In genomic region chr7:143756125-143757026, GRCm38 (mm10) we compare ENCODE assay signal across 8 mouse cellular contexts. TPM values are rescaled to one million over a fixed set of nuclear protein-coding genes. Genes with fewer than 3 reads are reported as not detected.
DNase-seq lines count a peak whose midpoint lies in the region; ATAC-seq and TF ChIP-seq lines count a peak whose summit lies in the region.

Gene Osbpl5 (minus strand): TSS chr7:143756985.

- peak within 1 kb of the TSS; percentile 71 for H3K4me3 ChIP-seq in spleen, adult 2 months (ENCODE audit: extremely low read depth, insufficient read depth, insufficient read length)
- peak within 1 kb of the TSS; percentile 55 for H3K4me3 ChIP-seq in embryonic facial prominence, embryonic 10.5 days
- peak within 1 kb of the TSS; percentile 28 to 37 for H3K4me3 ChIP-seq in heart, embryonic 14.5 days (ENCODE audit: control insufficient read depth in 1 of 2, insufficient read depth in 1 of 2, low read depth in 1 of 2, low read length in 2 of 2)
- peak within 1 kb of the TSS; percentile 35 for H3K4me3 ChIP-seq in neural tube, embryonic 13.5 days

- H3K27ac ChIP-seq in spleen, adult 2 months (ENCODE audit: insufficient read depth, low read length), result peak within 1 kb of the TSS; percentile 49
- peak within 1 kb of the TSS; percentile 66 for H3K27ac ChIP-seq in embryonic facial prominence, embryonic 10.5 days (replicated peaks)
- H3K27ac ChIP-seq in heart, embryonic 14.5 days (replicated peaks in 1 of 2; ENCODE audit: control insufficient read depth in 1 of 2, insufficient read depth in 1 of 2, low read depth in 2 of 2, low read length in 2 of 2), result no peak within 1 kb of the TSS
- no peak within 1 kb of the TSS for H3K27ac ChIP-seq in neural tube, embryonic 13.5 days (replicated peaks)

- no peak for TF ChIP-seq CTCF in spleen, adult 2 months (IDR thresholded peaks at IDR 0.05; ENCODE audit: extremely low read depth, insufficient read depth, insufficient read length, insufficient replicate concordance)

- no peak for DNase-seq in spleen, adult 2 months (ENCODE audit: low read depth in 1 of 2, low spot score in 2 of 2)
- DNase-seq in spleen, adult 12 weeks (ENCODE audit: low spot score), result no peak
- no peak for DNase-seq in embryonic facial prominence, embryonic 10.5 days (ENCODE audit: low spot score)
- peak; percentile 25 to 61 for DNase-seq in left cerebral cortex, adult 8-10 months (ENCODE audit: low spot score in 2 of 2)
- no peak for DNase-seq in embryo, embryonic 10 days (ENCODE audit: low spot score)
- DNase-seq in ovary, postnatal 14 days (ENCODE audit: low spot score), result no peak

- peak within 1 kb of the TSS; percentile 48 for H3K9ac ChIP-seq in heart, embryonic 14.5 days (ENCODE audit: low read length)
- H3K9ac ChIP-seq in neural tube, embryonic 13.5 days, result 0 out of 2 replicates have a peak within 1 kb of the TSS, but pooled peaks have one; percentile 31

- peak; percentile 23; the same call in 1 of the 2 replicates for ATAC-seq in heart, embryonic 14.5 days (ENCODE audit: insufficient number of reproducible peaks, insufficient read depth, low FRiP score, low read depth)
- ATAC-seq in neural tube, embryonic 13.5 days (ENCODE audit: low read depth), result peak; percentile 29; the same call in 1 of the 2 replicates

- no peaks in the 10 kb centered on the region for H3K36me3 ChIP-seq in spleen, adult 2 months (ENCODE audit: control insufficient read depth, insufficient read depth, low read length)
- H3K36me3 ChIP-seq in embryonic facial prominence, embryonic 10.5 days (replicated peaks), result no peaks in the 10 kb centered on the region
- no peaks in the 10 kb centered on the region for H3K36me3 ChIP-seq in heart, embryonic 14.5 days (ENCODE audit: control insufficient read depth, insufficient read depth, low read length)
- H3K36me3 ChIP-seq in neural tube, embryonic 13.5 days, result no peaks in the 10 kb centered on the region

- no peaks in the 10 kb centered on the region for H3K27me3 ChIP-seq in spleen, adult 2 months (ENCODE audit: control insufficient read depth, insufficient read depth, low read length)
- H3K27me3 ChIP-seq in embryonic facial prominence, embryonic 10.5 days (replicated peaks; ENCODE audit: low read depth, poor library complexity, severe bottlenecking), result peaks cover 67% of the 10 kb centered on the region
- H3K27me3 ChIP-seq in heart, embryonic 14.5 days (ENCODE audit: control insufficient read depth, insufficient read depth, low read length), result peaks cover 28% of the 10 kb centered on the region
- H3K27me3 ChIP-seq in neural tube, embryonic 13.5 days, result peaks cover 40% of the 10 kb centered on the region

- H3K9me3 ChIP-seq in embryonic facial prominence, embryonic 10.5 days, result no peaks in the 10 kb centered on the region
- no peaks in the 10 kb centered on the region for H3K9me3 ChIP-seq in heart, embryonic 14.5 days (ENCODE audit: control insufficient read depth, low read length)
- H3K9me3 ChIP-seq in neural tube, embryonic 13.5 days, result no peaks in the 10 kb centered on the region

- 19% methylated on average over 22 of the region's 22 CpGs for WGBS in spleen, adult 2 months
- WGBS in embryonic facial prominence, embryonic 10.5 days, result 32% methylated on average over 22 of the region's 22 CpGs
- 17% methylated on average over 22 of the region's 22 CpGs for WGBS in heart, embryonic 14.5 days
- WGBS in neural tube, embryonic 13.5 days, result 32% methylated on average over 22 of the region's 22 CpGs

- H3K4me1 ChIP-seq in spleen, adult 2 months (ENCODE audit: control insufficient read depth, insufficient read depth, insufficient read length), result no peaks in the 10 kb centered on the region
- peaks cover 16% of the 10 kb centered on the region for H3K4me1 ChIP-seq in embryonic facial prominence, embryonic 10.5 days
- H3K4me1 ChIP-seq in heart, embryonic 14.5 days (ENCODE audit: control insufficient read depth in 2 of 2, insufficient read depth in 2 of 2, low read length in 2 of 2), result peaks cover 16 to 17% of the 10 kb centered on the region in 2 experiments; a peak in 3 of 4 replicates
- peaks cover 13% of the 10 kb centered on the region for H3K4me1 ChIP-seq in neural tube, embryonic 13.5 days (replicated peaks)

- TF ChIP-seq POLR2A in spleen, adult 2 months (IDR thresholded peaks at IDR 0.05; ENCODE audit: low read depth, low read length), result no peak

- H3K4me2 ChIP-seq in heart, embryonic 14.5 days (ENCODE audit: low read length), result peak within 1 kb of the TSS; percentile 79
- H3K4me2 ChIP-seq in neural tube, embryonic 13.5 days, result peak within 1 kb of the TSS; percentile 75

RNA-seq across cellular contexts. Expression of gene Osbpl5, which starts in this region (rescaled TPM):
- polyA plus RNA-seq in spleen, adult 2 months (2012; rRNA removed), result 31.2 and 37.6 TPM in 2 replicates
- 15.8 and 16.8 TPM in 2 replicates for polyA plus RNA-seq in embryonic facial prominence, embryonic 10.5 days (2016; fragmentation: Nextera tagmentation; extraction: Ambion mirVana)
- polyA plus RNA-seq in heart, embryonic 14.5 days (2014; fragmentation: Nextera tagmentation; extraction: Ambion mirVana), result 34.9 and 36.9 TPM in 2 replicates
- total RNA-seq in left cerebral cortex, adult 8-10 months (2022), result 10 to 100 TPM; 32.1 to 43.1 (median 38.2) TPM
- 27.8 and 34.4 TPM in 2 replicates for polyA plus RNA-seq in neural tube, embryonic 13.5 days (2015; fragmentation: Nextera tagmentation; extraction: Ambion mirVana)

Comparison
In these comparisons a context has a peak if more than half of its experiments do, and no peak if none do; other contexts are left out.
1. DNase-seq: peak in left cerebral cortex, adult 8-10 months (2 of 2); none in spleen, adult 2 months (0 of 2), spleen, adult 12 weeks (single experiment), embryonic facial prominence, embryonic 10.5 days (single experiment), embryo, embryonic 10 days (single experiment) and ovary, postnatal 14 days (single experiment).
2. H3K27ac ChIP-seq: peak in spleen, adult 2 months (single experiment) and embryonic facial prominence, embryonic 10.5 days (single experiment); none in heart, embryonic 14.5 days (0 of 2) and neural tube, embryonic 13.5 days (single experiment).
3. Peak in every context shown above with its lines, with median percentiles within 50 percentile points of each other: H3K4me3 ChIP-seq.